Mouse (Mus musculus) embryonic fibroblast, embryonic 13.5 days (primary cell): ENCODE data around the gene Atxn2l.

ENCODE experiments used
- CTCF ChIP-seq: IDR thresholded peaks from 2 replicates; pipeline ENCODE4 v1.5.1; 2011; ENCODE audit warnings: mild to moderate bottlenecking, control low read depth, low read length, moderate library complexity, borderline replicate concordance; ENCODE audit not compliant: insufficient read depth
- POLR2A ChIP-seq: IDR thresholded peaks from 2 replicates; pipeline ENCODE4 v1.6.1; 2011; ENCODE audit warnings: low read depth, mild to moderate bottlenecking, control low read depth, low read length, moderate library complexity

DNA sequence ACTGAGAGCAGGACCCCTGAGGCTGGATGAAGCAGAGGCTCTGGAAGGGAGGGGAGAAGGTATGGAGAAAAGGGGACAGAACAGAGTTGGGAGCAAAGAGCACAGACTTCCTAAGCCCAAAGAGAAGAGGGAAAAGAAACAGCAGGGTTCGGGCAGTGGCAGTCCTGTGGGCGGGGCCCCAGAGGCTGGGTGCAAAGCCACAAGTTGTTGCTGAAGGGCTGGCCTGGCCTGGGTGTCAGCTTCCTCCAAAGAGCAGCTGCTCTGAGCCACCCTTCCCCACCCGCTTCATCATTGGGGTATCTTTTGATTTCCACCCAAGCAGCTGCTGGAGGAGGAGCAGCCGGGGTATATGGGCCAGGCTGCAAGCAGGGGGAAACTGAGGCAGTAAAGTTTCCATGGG, 39.1 kb downstream of the Atxn2l start:
- TF ChIP-seq POLR2A: no peak
- no peak for TF ChIP-seq CTCF
